Mouse (Mus musculus) lung, embryonic 14.5 days (tissue): Measurements from ENCODE around the gene Glo1. TPM values are rescaled to one million over a fixed set of nuclear protein-coding genes. Genes with fewer than 3 reads are reported as not detected.

ENCODE experiments used
- ATAC-seq: fragments of 200-750 bp; cut with Nextera tagmentation; 2 replicates; pipeline ENCODE4 v1.8.0; 2017; ENCODE audit warnings: mild to moderate bottlenecking, moderate TSS enrichment, moderate library complexity; ENCODE audit not compliant: insufficient read depth
- DNase-seq: peaks from one replicate; pipeline ENCODE4 v3.0.0-alpha.2; 2015
- H3K27ac ChIP-seq: fragments of 300-500 bp; sonication (generic); 2 replicates; pipeline ENCODE4 v1.5.1; 2014; ENCODE audit warnings: low read depth, mild to moderate bottlenecking, moderate library complexity
- H3K27me3 ChIP-seq: fragments of 300-500 bp; sonication (generic); 2 replicates; pipeline ENCODE4 v1.6.1; 2014; ENCODE audit warnings: low read length, control low read depth; ENCODE audit not compliant: insufficient read depth
- H3K36me3 ChIP-seq: fragments of 300-500 bp; sonication (generic); 2 replicates; pipeline ENCODE4 v1.6.1; 2014; ENCODE audit warnings: control low read depth; ENCODE audit not compliant: insufficient read depth
- H3K4me1 ChIP-seq: fragments of 300-500 bp; sonication (generic); 2 replicates; pipeline ENCODE4 v1.6.1; 2014; ENCODE audit warnings: antibody characterized with exemption, control low read depth; ENCODE audit not compliant: insufficient read depth
- H3K4me2 ChIP-seq: fragments of 300-500 bp; sonication (generic); 2 replicates; pipeline ENCODE4 v1.6.1; 2014; ENCODE audit warnings: mild to moderate bottlenecking
- H3K4me3 ChIP-seq: fragments of 300-500 bp; sonication (generic); 2 replicates; pipeline ENCODE4 v1.5.1; 2014; ENCODE audit warnings: low read depth, low read length
- H3K9ac ChIP-seq: fragments of 300-500 bp; sonication (generic); 2 replicates; pipeline ENCODE4 v1.6.1; 2014
- H3K9me3 ChIP-seq: fragments of 300-500 bp; sonication (generic); 2 replicates; pipeline ENCODE4 v1.6.1; 2016; ENCODE audit warnings: low read depth, low read length, control low read depth
- CTCF ChIP-seq: IDR thresholded peaks from 2 replicates; pipeline ENCODE4 v1.5.1; 2016; ENCODE audit warnings: antibody characterized with exemption, low read depth
- WGBS: fragments of 180-500 bp; shearing (Covaris S2); extraction: QIAGEN DNeasy Blood & Tissue Kit; methylation state at CpG from one replicate; pipeline ENCODE4 v1.1.7; 2014; 5-methylcytosine and 5-hydroxymethylcytosine counted together
- polyA plus RNA-seq: library from polyadenylated mRNA; unstranded; fragments of >200 nt; fragmentation: Nextera tagmentation; extraction: Ambion mirVana; gene quantifications from 2 replicates; pipeline ENCODE4 v1.2.1, GENCODE M21; 2014

Gene Glo1
- polyA plus RNA-seq, 1 experiment from 2014 or later = 234 TPM

DNA sequence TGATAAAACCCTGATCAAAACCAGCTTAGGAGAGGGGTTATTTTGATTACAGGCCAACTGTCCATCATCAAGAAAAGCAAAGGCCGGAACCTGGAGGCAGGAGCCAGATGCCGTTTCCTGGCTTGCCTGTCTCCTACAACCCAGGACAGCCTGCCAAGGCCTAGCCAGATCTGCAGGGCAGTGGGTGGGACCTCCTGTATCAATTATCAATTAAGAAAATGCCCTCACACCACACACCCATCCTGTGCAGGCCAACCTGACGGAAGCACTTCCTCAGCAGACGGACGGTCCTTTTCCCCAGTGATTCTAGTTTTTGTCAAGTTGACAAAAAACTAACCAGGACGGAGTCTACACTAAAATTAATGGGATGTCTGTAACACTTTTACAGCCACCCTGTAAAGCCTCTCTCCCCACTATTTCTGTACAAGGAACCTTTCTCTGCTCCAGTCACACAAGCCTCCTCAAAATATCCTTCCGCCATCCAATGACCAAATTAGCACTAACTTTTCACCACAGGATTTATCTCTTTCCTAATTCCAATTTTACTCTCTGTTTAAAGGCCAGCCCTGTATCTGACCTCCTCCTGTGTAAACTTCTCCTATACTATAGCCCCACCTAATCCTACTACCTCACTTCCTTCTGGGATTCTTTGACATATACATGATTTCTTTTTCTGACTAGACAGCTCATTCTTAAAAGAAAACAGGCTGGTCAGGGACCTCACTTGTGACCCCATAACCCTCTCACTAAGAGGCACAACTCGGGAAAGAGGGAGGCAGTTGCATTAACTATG lies 52.5 kb downstream of the Glo1 start:
- 0 out of 2 replicates have a peak overlapping the region, but pooled peaks have one; percentile 73 for H3K4me3 ChIP-seq
- H3K9me3 ChIP-seq = no peaks in the 10 kb centered on the region
- H3K27me3 ChIP-seq = no peaks in the 10 kb centered on the region
- H3K4me2 ChIP-seq = peak overlapping the region; percentile 71; the same call in 1 of the 2 replicates
- peak; percentile 6 for DNase-seq
- TF ChIP-seq CTCF = no peak
- H3K9ac ChIP-seq = no peak overlapping the region; the same call in 1 of the 2 replicates
- no peaks in the 10 kb centered on the region for H3K36me3 ChIP-seq
- H3K4me1 ChIP-seq = peaks cover 19% of the 10 kb centered on the region
- H3K27ac ChIP-seq = peak overlapping the region; percentile 36; the same call in 1 of the 2 replicates
- no peak for ATAC-seq
- 60% methylated on average over 8 of the region's 8 CpGs for WGBS

DNA sequence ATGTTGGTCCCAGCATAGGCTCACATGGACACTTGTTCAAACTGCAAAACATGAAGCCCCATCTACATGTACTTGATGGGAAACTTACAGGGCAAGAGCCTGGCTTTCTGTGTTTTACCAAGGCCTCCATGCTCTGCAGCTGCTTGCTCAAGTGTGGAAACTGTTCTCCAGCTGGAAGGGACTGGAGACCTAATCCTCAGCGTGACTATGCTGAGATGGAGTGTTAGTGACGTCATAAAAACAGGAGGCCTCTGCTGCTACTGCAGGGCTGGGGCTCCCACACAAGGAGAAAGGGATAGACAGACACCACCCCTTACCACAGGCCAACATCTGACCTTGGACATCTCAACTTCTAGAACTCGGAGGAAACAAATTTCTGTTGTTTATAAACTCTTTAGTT lies 55.7 kb downstream of the Glo1 start:
- no peaks in the 10 kb centered on the region for H3K36me3 ChIP-seq
- H3K4me2 ChIP-seq = no peak overlapping the region
- 34% methylated on average over 3 of the region's 3 CpGs for WGBS
- H3K9me3 ChIP-seq = no peaks in the 10 kb centered on the region
- no peak overlapping the region for H3K4me3 ChIP-seq
- no peak overlapping the region for H3K27ac ChIP-seq
- H3K4me1 ChIP-seq = peaks cover 16% of the 10 kb centered on the region
- H3K27me3 ChIP-seq = no peaks in the 10 kb centered on the region
- DNase-seq (peak; percentile 59), ATAC-seq (no peak)
- H3K9ac ChIP-seq = no peak overlapping the region
- no peak for TF ChIP-seq CTCF

DNA sequence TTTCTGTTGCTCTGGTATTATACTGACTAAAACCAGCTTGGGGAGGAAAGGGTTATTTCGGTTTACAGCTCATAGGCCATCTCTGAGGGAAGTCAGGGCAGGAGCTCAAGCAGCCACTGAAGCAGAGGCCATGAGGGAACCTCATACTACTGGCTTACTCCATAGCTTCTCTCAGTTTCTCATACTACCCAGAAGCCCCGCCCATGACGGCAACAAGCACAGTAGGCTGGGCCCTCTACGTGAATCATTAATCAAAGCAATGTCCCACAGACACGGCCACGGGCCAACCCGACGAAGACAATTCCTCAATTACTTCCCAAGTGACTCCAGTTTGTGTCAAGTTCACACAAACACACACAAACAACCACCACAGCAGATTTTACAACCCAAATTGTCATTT lies 56.5 kb downstream of the Glo1 start:
- H3K27me3 ChIP-seq = no peaks in the 10 kb centered on the region
- H3K4me2 ChIP-seq = no peak overlapping the region
- DNase-seq = peak; percentile 42

DNA sequence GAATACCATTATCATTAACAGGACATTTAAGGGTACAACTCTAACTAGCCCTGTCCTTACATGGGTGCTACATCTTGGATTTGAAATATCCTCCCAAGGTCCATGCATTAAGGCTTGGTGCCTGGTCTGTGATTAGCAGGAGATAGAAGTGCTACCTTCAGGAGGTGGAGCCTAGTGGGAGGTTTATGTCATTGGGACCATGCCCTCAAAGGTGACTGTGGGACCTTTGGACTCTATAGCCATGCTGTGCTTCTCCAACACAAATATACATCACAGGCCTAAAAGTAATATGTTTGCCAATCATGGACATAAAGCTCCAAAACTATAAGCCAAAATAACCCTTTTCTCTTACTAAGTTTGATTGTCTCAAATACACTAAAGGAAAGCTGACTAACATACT lies 58.2 kb downstream of the Glo1 start:
- H3K4me2 ChIP-seq = no peak overlapping the region
- H3K9ac ChIP-seq = no peak overlapping the region
- no peaks in the 10 kb centered on the region for H3K9me3 ChIP-seq
- no peak for TF ChIP-seq CTCF
- ATAC-seq (no peak), DNase-seq (no peak)
- no peak overlapping the region for H3K27ac ChIP-seq
- peaks cover 10% of the 10 kb centered on the region; the same call in 1 of the 2 replicates for H3K4me1 ChIP-seq
- no peak overlapping the region for H3K4me3 ChIP-seq
- H3K27me3 ChIP-seq = no peaks in the 10 kb centered on the region
- H3K36me3 ChIP-seq = no peaks in the 10 kb centered on the region

More for the DNA sequence above, 56.5 kb downstream of the Glo1 start:
- no peaks in the 10 kb centered on the region for H3K36me3 ChIP-seq
- no peak overlapping the region for H3K9ac ChIP-seq
- 39% methylated on average over 8 of the region's 8 CpGs for WGBS
- TF ChIP-seq CTCF = no peak
- H3K4me1 ChIP-seq = peaks cover 15% of the 10 kb centered on the region
- no peaks in the 10 kb centered on the region for H3K9me3 ChIP-seq
- ATAC-seq = no peak
- no peak overlapping the region for H3K4me3 ChIP-seq
- H3K27ac ChIP-seq = no peak overlapping the region

DNA sequence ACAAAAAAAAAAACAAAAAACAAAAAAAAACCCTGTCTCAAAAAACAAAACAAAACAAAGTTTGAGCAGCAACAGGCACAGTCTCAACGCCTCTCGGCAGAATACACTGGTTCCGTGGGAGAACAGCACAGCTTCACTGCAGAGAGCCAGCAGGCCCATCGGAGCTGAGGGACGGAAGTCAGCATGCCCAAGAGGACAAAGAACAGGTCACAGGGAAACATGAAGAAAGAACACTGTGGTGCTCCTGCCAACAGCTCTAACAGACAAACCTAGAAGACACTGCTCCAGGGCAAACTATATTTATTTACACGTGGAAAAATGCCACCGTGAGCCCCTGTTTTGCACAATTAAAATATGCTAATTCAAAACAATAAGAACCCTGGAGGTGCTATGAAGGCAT lies 61.7 kb downstream of the Glo1 start:
- ATAC-seq = no peak
- no peak for DNase-seq
- no peak for TF ChIP-seq CTCF

DNA sequence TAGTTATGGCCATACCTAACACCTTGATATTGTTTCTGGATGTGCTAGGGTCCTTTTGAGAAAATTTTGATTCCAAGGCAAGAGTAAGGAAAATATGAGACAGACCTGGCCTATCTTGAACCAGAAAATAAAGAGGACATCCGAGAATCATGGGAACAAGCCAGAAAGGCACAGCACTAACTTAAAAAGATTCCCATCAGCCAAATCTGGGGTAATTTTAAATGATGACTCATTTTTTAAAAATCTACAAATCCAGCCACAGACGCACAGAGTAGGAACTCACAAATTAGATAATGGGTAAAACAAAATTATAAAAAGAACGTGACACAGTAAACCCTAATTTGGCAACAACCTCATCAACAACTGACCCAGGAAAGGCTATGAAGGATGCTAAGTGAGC lies 62.3 kb downstream of the Glo1 start:
- no peak for ATAC-seq
- H3K36me3 ChIP-seq = no peaks in the 10 kb centered on the region
- H3K9me3 ChIP-seq = no peaks in the 10 kb centered on the region
- 77% methylated on average over 3 of the region's 3 CpGs for WGBS
- no peak overlapping the region for H3K27ac ChIP-seq
- no peak overlapping the region for H3K4me2 ChIP-seq
- no peak for TF ChIP-seq CTCF
- no peak overlapping the region for H3K9ac ChIP-seq
- H3K27me3 ChIP-seq = no peaks in the 10 kb centered on the region
- no peak for DNase-seq
- no peak overlapping the region for H3K4me3 ChIP-seq
- H3K4me1 ChIP-seq = no peaks in the 10 kb centered on the region

More for the DNA sequence above, 61.7 kb downstream of the Glo1 start:
- no peaks in the 10 kb centered on the region for H3K27me3 ChIP-seq
- H3K4me1 ChIP-seq = peaks cover under 1% of the 10 kb centered on the region; the same call in 1 of the 2 replicates
- H3K4me3 ChIP-seq = no peak overlapping the region
- no peaks in the 10 kb centered on the region for H3K36me3 ChIP-seq
- no peak overlapping the region for H3K27ac ChIP-seq
- 84% methylated on average over 7 of the region's 7 CpGs for WGBS
- H3K4me2 ChIP-seq = no peak overlapping the region
- H3K9me3 ChIP-seq = no peaks in the 10 kb centered on the region
- no peak overlapping the region for H3K9ac ChIP-seq

DNA sequence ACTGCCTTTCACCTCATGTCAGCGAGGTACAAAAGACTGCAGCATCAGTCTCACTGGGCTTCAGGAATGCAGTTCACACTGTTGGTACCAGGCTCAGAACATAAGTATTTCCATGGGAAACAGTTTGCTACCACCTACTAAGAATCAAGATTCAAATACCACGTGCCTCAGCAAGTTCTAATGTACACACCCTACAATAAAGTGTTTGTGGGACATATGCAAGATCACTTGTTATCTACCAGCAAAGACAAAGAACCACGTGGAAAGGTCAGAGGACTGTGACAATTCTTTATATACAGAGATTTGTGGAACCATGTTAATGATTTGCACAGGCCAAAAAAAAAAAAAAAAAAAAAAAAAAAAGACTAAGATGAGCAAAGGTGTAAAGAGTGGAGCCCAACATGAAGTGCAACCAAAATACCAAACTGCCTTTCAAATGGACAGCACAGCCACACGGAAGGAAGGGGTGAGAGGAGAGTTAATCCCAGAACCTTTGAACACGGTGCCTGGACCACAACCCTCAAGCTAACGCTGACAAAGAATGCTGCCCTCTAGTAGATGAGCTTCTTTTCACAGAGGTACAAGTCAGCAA lies 63.1 kb downstream of the Glo1 start:
- no peak overlapping the region for H3K4me3 ChIP-seq
- no peak overlapping the region for H3K4me2 ChIP-seq
- no peaks in the 10 kb centered on the region for H3K27me3 ChIP-seq
- no peaks in the 10 kb centered on the region for H3K4me1 ChIP-seq
- TF ChIP-seq CTCF = no peak
- WGBS = 63% methylated on average over 6 of the region's 6 CpGs
- no peak overlapping the region for H3K27ac ChIP-seq
- no peaks in the 10 kb centered on the region for H3K9me3 ChIP-seq
- DNase-seq (no peak), ATAC-seq (no peak)
- no peak overlapping the region for H3K9ac ChIP-seq
- no peaks in the 10 kb centered on the region for H3K36me3 ChIP-seq
